Mouse (Mus musculus) heart, adult 2 months (tissue): ENCODE data around the gene Bmpr1b. TPM values are rescaled to one million over a fixed set of nuclear protein-coding genes. Genes with fewer than 3 reads are reported as not detected.

Source experiments
- DNase-seq, 2 experiments: peaks; one replicate each; pipeline ENCODE4 v3.0.0; 2021
- H3K27ac ChIP-seq: fragments of 200-600 bp; 2 replicates; pipeline ENCODE4 v1.8.1; 2022
- H3K27me3 ChIP-seq: fragments of 200-500 bp; 2 replicates; pipeline ENCODE4 v1.6.1; 2012; ENCODE audit warnings: mild to moderate bottlenecking, low read length, inconsistent platforms, mixed read lengths; ENCODE audit not compliant: control insufficient read depth, insufficient read depth
- H3K36me3 ChIP-seq: fragments of 200-500 bp; 2 replicates; pipeline ENCODE4 v1.6.1; 2012; ENCODE audit warnings: low read length, inconsistent platforms; ENCODE audit not compliant: control insufficient read depth, insufficient read depth
- H3K4me1 ChIP-seq: fragments of 200-500 bp; 2 replicates; pipeline ENCODE4 v1.6.1; 2011; ENCODE audit warnings: low read length; ENCODE audit not compliant: control insufficient read depth, insufficient read depth
- H3K4me3 ChIP-seq: fragments of 200-600 bp; 2 replicates; pipeline ENCODE4 v1.8.1; 2022
- H3K79me2 ChIP-seq: fragments of 200-500 bp; replicated peaks from 2 replicates; pipeline ENCODE4 v1.6.1; 2012; ENCODE audit warnings: mild to moderate bottlenecking, inconsistent platforms, low read length, moderate library complexity, mixed read lengths; ENCODE audit not compliant: control insufficient read depth, insufficient read depth
- H3K9ac ChIP-seq: fragments of 200-500 bp; 2 replicates; pipeline ENCODE4 v1.6.1; 2012; ENCODE audit warnings: low read depth, mild to moderate bottlenecking, control low read depth, inconsistent platforms, low read length, mixed read lengths
- CTCF ChIP-seq: fragments of 200-600 bp; IDR thresholded peaks from 2 replicates; pipeline ENCODE4 v1.8.1; 2022; ENCODE audit warnings: antibody characterized with exemption, mild to moderate bottlenecking, moderate library complexity
- EP300 ChIP-seq: fragments of 200-500 bp; IDR thresholded peaks from 2 replicates; pipeline ENCODE4 v1.6.1; 2011; ENCODE audit warnings: low read depth, low read length, control low read depth; ENCODE audit not compliant: insufficient read depth
- POLR2A ChIP-seq: fragments of 200-500 bp; IDR thresholded peaks from 2 replicates; pipeline ENCODE4 v1.6.1; 2011; ENCODE audit warnings: mild to moderate bottlenecking, low read depth, low read length, control low read depth; ENCODE audit not compliant: insufficient read depth
- WGBS: fragments of 180-500 bp; shearing (Covaris S2); methylation state at CpG from one replicate; pipeline ENCODE4 v1.1.7; 2018; 5-methylcytosine and 5-hydroxymethylcytosine counted together
- intact Hi-C: fragments of 180-260 bp; cut with DNase I; formaldehyde crosslinking; loops from one replicate; pipeline ENCODE4 v1.15.1; 2025
- polyA plus RNA-seq: library from polyadenylated mRNA; depleted of rRNA; stranded (reverse); fragments of >200 nt; gene quantifications from 2 replicates; pipeline ENCODE4 v1.2.3, GENCODE M21; 2012
- total RNA-seq, 2 experiments: library from RNA; stranded (reverse); gene quantifications; 2 replicates each; pipeline ENCODE4 v1.2.3; 2021

Bmpr1b gene
- total and polyA plus RNA-seq, 3 experiments = 0.29 to 0.43 (median 0.30) TPM

DNA sequence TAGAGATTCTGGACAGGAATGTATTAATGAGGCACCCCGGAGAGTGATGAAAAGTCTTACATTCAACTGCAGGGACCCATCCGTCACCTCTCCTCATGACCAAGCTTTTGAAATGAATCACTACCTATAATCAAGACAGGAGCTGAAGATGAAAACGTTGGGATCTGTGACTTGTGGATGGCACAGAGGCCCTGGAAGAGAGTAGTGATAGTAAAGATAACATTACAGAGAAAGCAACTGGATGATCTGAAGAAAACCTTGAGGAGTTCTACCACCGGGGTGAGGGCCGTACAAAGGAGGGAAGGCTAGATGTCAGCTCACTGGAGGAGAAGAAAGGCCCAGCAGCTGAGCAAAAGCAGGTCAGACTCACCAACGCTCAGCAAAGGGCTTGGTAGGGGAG lies 120.7 kb downstream of the Bmpr1b start:
- no peak for DNase-seq
- H3K79me2 ChIP-seq = no peaks in the 10 kb centered on the region
- WGBS = 62% methylated on average over 6 of the region's 6 CpGs
- no peak overlapping the region for H3K4me3 ChIP-seq
- no peaks in the 10 kb centered on the region for H3K27me3 ChIP-seq
- H3K36me3 ChIP-seq = no peaks in the 10 kb centered on the region
- no peaks in the 10 kb centered on the region for H3K4me1 ChIP-seq
- H3K27ac ChIP-seq = no peak overlapping the region
- no peak for TF ChIP-seq CTCF
- no peak for TF ChIP-seq EP300
- TF ChIP-seq POLR2A = no peak
- H3K9ac ChIP-seq = no peak overlapping the region
- intact Hi-C loops = loop anchor here (10.0 kb wide), 1 partner anchor 426 kb away; no protein-coding TSS in a partner anchor

DNA sequence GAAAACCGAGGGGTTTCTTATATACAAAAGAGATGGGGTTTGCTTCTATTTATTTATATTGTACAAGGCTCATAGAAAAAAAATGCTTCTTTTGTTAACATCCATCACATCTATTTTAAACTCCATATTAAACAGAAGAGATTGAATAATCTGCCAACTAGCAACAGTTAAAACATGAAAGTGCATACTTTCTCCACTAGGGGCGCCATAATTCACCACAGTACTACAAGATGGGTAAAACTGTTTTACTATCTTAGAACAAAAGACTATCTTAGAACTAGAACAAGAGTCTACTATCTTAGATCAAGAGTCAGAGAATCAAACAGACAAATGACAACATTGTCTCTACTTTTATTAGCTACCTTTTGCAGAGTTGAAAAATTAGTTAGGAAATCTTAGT lies 125.8 kb downstream of the Bmpr1b start:
- WGBS = 51% methylated on average over 2 of the region's 2 CpGs
- Histone ChIP-seq H3K27me3 (no peaks in the 10 kb centered on the region), H3K36me3 (no peaks in the 10 kb centered on the region), H3K4me1 (no peaks in the 10 kb centered on the region), H3K27ac (no peak overlapping the region), H3K79me2 (no peaks in the 10 kb centered on the region), H3K9ac (no peak overlapping the region), H3K4me3 (no peak overlapping the region)
- DNase-seq = no peak
- intact Hi-C loops = loop anchor here (10.0 kb wide), 1 partner anchor 431 kb away; no protein-coding TSS in a partner anchor
- TF ChIP-seq POLR2A = no peak
- TF ChIP-seq CTCF = peak; percentile 76

DNA sequence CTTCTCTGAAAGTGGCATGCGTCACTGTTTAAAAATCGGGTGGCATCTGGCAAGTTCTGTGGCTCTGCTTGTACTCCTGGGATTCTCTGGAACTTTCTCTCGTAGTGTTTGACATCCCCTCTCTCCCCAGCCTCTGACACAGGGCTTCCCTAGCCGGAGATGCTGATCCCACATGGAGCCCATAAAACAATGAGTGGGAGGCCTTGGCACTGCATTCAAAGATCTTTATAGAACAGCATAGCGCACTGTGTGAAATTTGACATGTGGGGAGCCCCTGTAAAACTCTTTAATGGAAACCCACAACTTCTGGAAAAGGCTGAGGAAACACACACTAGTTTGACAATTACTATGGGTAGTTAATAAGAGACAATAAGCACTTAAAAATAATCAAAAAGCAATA lies 126.2 kb downstream of the Bmpr1b start:
- Histone ChIP-seq H3K27me3 (no peaks in the 10 kb centered on the region), H3K4me1 (no peaks in the 10 kb centered on the region), H3K4me3 (no peak overlapping the region), H3K9ac (no peak overlapping the region), H3K27ac (no peak overlapping the region), H3K79me2 (no peaks in the 10 kb centered on the region), H3K36me3 (no peaks in the 10 kb centered on the region)
- DNase-seq = no peak
- WGBS = 73% methylated on average over 5 of the region's 5 CpGs
- TF ChIP-seq CTCF (no peak), EP300 (no peak), POLR2A (no peak)
- intact Hi-C loops = loop anchor here (10.0 kb wide), 1 partner anchor 432 kb away; no protein-coding TSS in a partner anchor

DNA sequence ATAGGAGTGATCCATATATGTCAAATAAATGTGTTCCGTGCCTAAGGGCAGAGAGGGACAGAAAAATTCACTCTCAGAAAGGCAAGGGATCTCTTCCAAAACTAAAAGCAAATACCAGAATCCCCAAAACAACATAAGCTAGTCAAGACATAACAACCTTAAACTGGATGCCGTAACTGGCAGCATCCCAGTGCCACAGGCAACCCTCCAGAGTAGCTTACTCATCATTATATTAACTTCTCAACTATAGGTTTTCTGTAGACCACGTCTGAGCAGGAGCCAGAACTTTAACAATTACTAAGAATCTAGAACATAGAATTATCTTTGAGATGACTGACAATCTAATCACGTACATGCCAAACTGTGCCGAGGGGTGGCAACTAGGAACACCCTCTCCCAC lies 128.9 kb downstream of the Bmpr1b start:
- intact Hi-C loops = loop anchor here (10.0 kb wide), 1 partner anchor 434 kb away; no protein-coding TSS in a partner anchor
- Histone ChIP-seq H3K4me3 (no peak overlapping the region), H3K27ac (no peak overlapping the region), H3K27me3 (no peaks in the 10 kb centered on the region), H3K4me1 (no peaks in the 10 kb centered on the region), H3K36me3 (no peaks in the 10 kb centered on the region), H3K79me2 (no peaks in the 10 kb centered on the region), H3K9ac (no peak overlapping the region)
- DNase-seq = no peak
- 81% methylated on average over 5 of the region's 5 CpGs for WGBS
- TF ChIP-seq EP300 = no peak

DNA sequence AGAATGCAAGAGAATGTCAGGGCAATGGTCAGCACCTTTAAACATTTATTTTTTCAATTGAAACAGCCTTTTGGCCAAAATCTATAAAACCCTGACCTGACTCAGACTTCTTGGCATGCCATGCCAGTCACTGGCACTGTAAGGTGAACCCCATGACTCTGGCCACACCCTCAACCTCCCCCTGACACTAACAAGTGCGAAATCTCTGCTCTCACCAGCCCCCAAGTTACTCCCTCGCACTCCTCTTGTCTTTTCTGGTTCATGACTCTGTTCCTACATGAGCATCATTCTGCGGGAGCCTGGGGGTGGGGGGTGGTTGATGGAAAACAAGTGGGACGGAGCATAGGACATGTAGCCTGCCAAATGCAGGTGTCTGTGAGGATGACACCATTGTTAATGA lies 135.1 kb downstream of the Bmpr1b start:
- Histone ChIP-seq H3K27me3 (no peaks in the 10 kb centered on the region), H3K4me3 (no peak overlapping the region), H3K27ac (no peak overlapping the region), H3K36me3 (no peaks in the 10 kb centered on the region), H3K4me1 (no peaks in the 10 kb centered on the region), H3K9ac (no peak overlapping the region), H3K79me2 (no peaks in the 10 kb centered on the region)
- intact Hi-C loops = no loop called here
- 68% methylated on average over 4 of the region's 4 CpGs for WGBS
- TF ChIP-seq CTCF = no peak
- TF ChIP-seq POLR2A = no peak
- TF ChIP-seq EP300 = no peak
- no peak for DNase-seq

DNA sequence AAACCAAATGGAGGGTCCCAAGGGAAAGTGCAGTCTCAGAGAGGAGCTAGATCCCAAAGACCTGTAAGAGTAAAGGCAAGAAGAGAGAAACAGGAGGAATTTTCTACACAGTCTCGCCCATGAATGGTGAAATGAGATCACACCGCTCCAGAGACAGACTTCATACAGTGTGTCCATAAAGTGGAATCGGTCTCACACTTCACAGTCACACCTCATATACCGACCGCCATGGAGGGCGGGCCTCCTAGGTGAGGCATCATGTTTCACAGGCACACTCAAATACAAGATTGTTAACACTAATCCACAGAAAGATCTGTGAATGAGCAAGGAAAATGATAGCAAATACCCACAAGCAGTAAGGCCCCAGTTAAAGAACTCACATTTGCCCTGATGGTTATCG lies 149.5 kb downstream of the Bmpr1b start:
- H3K4me1 ChIP-seq = no peaks in the 10 kb centered on the region

More for the DNA sequence above, 149.5 kb downstream of the Bmpr1b start:
- Histone ChIP-seq H3K27ac (no peak overlapping the region), H3K9ac (no peak overlapping the region), H3K36me3 (no peaks in the 10 kb centered on the region), H3K4me3 (no peak overlapping the region), H3K79me2 (no peaks in the 10 kb centered on the region), H3K27me3 (no peaks in the 10 kb centered on the region)
- intact Hi-C loops = no loop called here
- TF ChIP-seq POLR2A (no peak), CTCF (no peak), EP300 (no peak)
- no peak for DNase-seq
- WGBS = 89% methylated on average over 7 of the region's 7 CpGs
